ENCODE assay signal across 8 mouse cellular contexts in genomic region chr7:27355745-27356240, GRCm38 (mm10). TPM values are rescaled to one million over a fixed set of nuclear protein-coding genes. Genes with fewer than 3 reads are reported as not detected.
DNase-seq lines count a peak whose midpoint lies in the region.

Shkbp1 (minus strand) TSS chr7:27356019.

- H3K36me3 ChIP-seq in hindbrain, embryonic 10.5 days = peaks cover 31% of the 10 kb centered on the region

- peaks cover 30% of the 10 kb centered on the region for H3K4me1 ChIP-seq in hindbrain, embryonic 10.5 days (replicated peaks)

- H3K9me3 ChIP-seq in hindbrain, embryonic 10.5 days = no peaks in the 10 kb centered on the region

- peak within 1 kb of the TSS; percentile 86 for H3K27ac ChIP-seq in hindbrain, embryonic 10.5 days

- H3K27me3 ChIP-seq in hindbrain, embryonic 10.5 days (ENCODE audit: insufficient read depth, poor library complexity, severe bottlenecking) = peaks cover 33% of the 10 kb centered on the region

- DNase-seq in R1 (ENCODE audit: low read depth, low spot score) = peak; percentile 98
- peak; percentile 85 for DNase-seq in cerebellum, adult 9-11 months
- peak; percentile 78 to 88 for DNase-seq in frontal cortex, adult 2 months (ENCODE audit: extremely low spot score in 1 of 2, low spot score in 1 of 2)
- DNase-seq in hindbrain, embryonic 10.5 days (ENCODE audit: low spot score) = peak; percentile 90
- DNase-seq in layer of hippocampus, postnatal 10 days (ENCODE audit: low spot score in 2 of 2) = peak; percentile 84 to 86
- DNase-seq in lung, postnatal 10 days = peak; percentile 94
- DNase-seq in retina, adult 2 months (ENCODE audit: low read depth, low spot score) = peak; percentile 76
- peak; percentile 88 for DNase-seq in thymus, postnatal 25 days

- WGBS in hindbrain, embryonic 10.5 days = under 1% methylated on average over 34 of the region's 34 CpGs

- peak within 1 kb of the TSS; percentile 81 for H3K4me3 ChIP-seq in hindbrain, embryonic 10.5 days

RNA-seq across cellular contexts. Expression of gene Shkbp1, which starts in this region (rescaled TPM):
- polyA plus RNA-seq in frontal cortex, adult 2 months (2012; rRNA removed) = 58.4 and 62.8 TPM in 2 replicates
- 76.3 and 87.4 TPM in 2 replicates for polyA plus RNA-seq in hindbrain, embryonic 10.5 days (2016; fragmentation: Nextera tagmentation; extraction: Ambion mirVana)
- 10 to 100 TPM; 24.9 to 29.9 TPM for total RNA-seq in layer of hippocampus, postnatal 10 days (2021)

Comparison
In these comparisons a context has a peak if more than half of its experiments do, and no peak if none do; other contexts are left out.
1. Peak in every context shown above with its lines: DNase-seq, H3K4me3 ChIP-seq and H3K27ac ChIP-seq.